Mouse (Mus musculus) liver, embryonic 15.5 days (tissue): ENCODE measurements around the gene Gpr68. TPM values are rescaled to one million over a fixed set of nuclear protein-coding genes. Genes with fewer than 3 reads are reported as not detected.

Source experiments
- ATAC-seq: fragments of 200-750 bp; cut with Nextera tagmentation; 2 replicates; pipeline ENCODE4 v1.8.0; 2017; ENCODE audit warnings: moderate number of reproducible peaks, mild to moderate bottlenecking, moderate library complexity; ENCODE audit not compliant: insufficient read depth
- H3K27ac ChIP-seq: fragments of 300-500 bp; sonication (generic); replicated peaks from 2 replicates; pipeline ENCODE4 v1.5.1; 2015; ENCODE audit warnings: mild to moderate bottlenecking, inconsistent platforms
- H3K27me3 ChIP-seq: fragments of 300-500 bp; sonication (generic); 2 replicates; pipeline ENCODE4 v1.6.1; 2015; ENCODE audit warnings: mild to moderate bottlenecking, inconsistent platforms
- H3K36me3 ChIP-seq: fragments of 300-500 bp; sonication (generic); replicated peaks from 2 replicates; pipeline ENCODE4 v1.6.1; 2015; ENCODE audit warnings: moderate library complexity, mild to moderate bottlenecking, inconsistent platforms
- H3K4me1 ChIP-seq: fragments of 300-500 bp; sonication (generic); replicated peaks from 2 replicates; pipeline ENCODE4 v1.6.1; 2015; ENCODE audit warnings: inconsistent platforms
- H3K4me2 ChIP-seq: fragments of 300-500 bp; sonication (generic); 2 replicates; pipeline ENCODE4 v1.6.1; 2015; ENCODE audit warnings: moderate library complexity, mild to moderate bottlenecking, inconsistent platforms
- H3K4me3 ChIP-seq: fragments of 300-500 bp; sonication (generic); replicated peaks from 2 replicates; pipeline ENCODE4 v1.5.1; 2015; ENCODE audit warnings: mild to moderate bottlenecking, inconsistent platforms
- H3K9ac ChIP-seq: fragments of 300-500 bp; sonication (generic); 2 replicates; pipeline ENCODE4 v1.6.1; 2015; ENCODE audit warnings: moderate library complexity, mild to moderate bottlenecking, inconsistent platforms
- H3K9me3 ChIP-seq: fragments of 300-500 bp; sonication (generic); replicated peaks from 2 replicates; pipeline ENCODE4 v1.6.1; 2016; ENCODE audit warnings: inconsistent platforms
- WGBS: fragments of 180-500 bp; shearing (Covaris S2); methylation state at CpG from one replicate; pipeline ENCODE4 v1.1.7; 2015; ENCODE audit warnings: mixed read lengths; ENCODE audit not compliant: insufficient replicate concordance; 5-methylcytosine and 5-hydroxymethylcytosine counted together
- polyA plus RNA-seq: library from polyadenylated mRNA; unstranded; fragments of >200 nt; fragmentation: Nextera tagmentation; extraction: Ambion mirVana; gene quantifications from 2 replicates; pipeline ENCODE4 v1.2.1, GENCODE M21; 2015

Gene Gpr68
- polyA plus RNA-seq, 1 experiment from 2014 or later: 0.07 TPM

GRCm38 (mm10) chr12:100846566-100846965 is 61.4 kb downstream of the Gpr68 start:
- Histone ChIP-seq H3K9ac (no peak overlapping the region), H3K36me3 (no peaks in the 10 kb centered on the region), H3K27ac (no peak overlapping the region), H3K4me1 (no peaks in the 10 kb centered on the region), H3K9me3 (no peaks in the 10 kb centered on the region), H3K4me3 (no peak overlapping the region), H3K4me2 (no peak overlapping the region), H3K27me3 (0 out of 2 replicates have a peak, but pooled peaks cover 4% of the 10 kb centered on the region)
- 45% methylated on average over 1 of the region's 1 CpGs for WGBS
- ATAC-seq: no peak

- H3K27ac ChIP-seq: no peak overlapping the region
- H3K4me1 ChIP-seq: no peaks in the 10 kb centered on the region
- H3K4me2 ChIP-seq: no peak overlapping the region
- 30% methylated on average over 2 of the region's 2 CpGs for WGBS
- no peak overlapping the region for H3K4me3 ChIP-seq
- no peaks in the 10 kb centered on the region for H3K9me3 ChIP-seq
- H3K27me3 ChIP-seq: 0 out of 2 replicates have a peak, but pooled peaks cover 4% of the 10 kb centered on the region
- no peaks in the 10 kb centered on the region for H3K36me3 ChIP-seq
- ATAC-seq: no peak
- H3K9ac ChIP-seq: no peak overlapping the region
Measured at GRCm38 (mm10) chr12:100845829-100846228, 62.2 kb downstream of the Gpr68 start.

- 65% methylated on average over 7 of the region's 7 CpGs for WGBS
- no peak overlapping the region for H3K4me2 ChIP-seq
Measured at GRCm38 (mm10) chr12:100844546-100844945, 63.5 kb downstream of the Gpr68 start.

GRCm38 (mm10) chr12:100843171-100843570 is 64.8 kb downstream of the Gpr68 start:
- Histone ChIP-seq H3K4me1 (no peaks in the 10 kb centered on the region), H3K27ac (no peak overlapping the region), H3K27me3 (0 out of 2 replicates have a peak, but pooled peaks cover 4% of the 10 kb centered on the region), H3K9ac (no peak overlapping the region), H3K4me3 (no peak overlapping the region), H3K4me2 (no peak overlapping the region), H3K9me3 (no peaks in the 10 kb centered on the region), H3K36me3 (no peaks in the 10 kb centered on the region)
- 57% methylated on average over 4 of the region's 4 CpGs for WGBS
- ATAC-seq: no peak

More at GRCm38 (mm10) chr12:100844546-100844945, 63.5 kb downstream of the Gpr68 start:
- ATAC-seq: no peak
- H3K9me3 ChIP-seq: no peaks in the 10 kb centered on the region
- H3K36me3 ChIP-seq: no peaks in the 10 kb centered on the region
- H3K27ac ChIP-seq: no peak overlapping the region
- 0 out of 2 replicates have a peak, but pooled peaks cover 4% of the 10 kb centered on the region for H3K27me3 ChIP-seq
- H3K9ac ChIP-seq: no peak overlapping the region
- no peak overlapping the region for H3K4me3 ChIP-seq
- H3K4me1 ChIP-seq: no peaks in the 10 kb centered on the region

GRCm38 (mm10) chr12:100841211-100841792 is 66.7 kb downstream of the Gpr68 start:
- Histone ChIP-seq H3K4me1 (no peaks in the 10 kb centered on the region), H3K9me3 (no peaks in the 10 kb centered on the region), H3K9ac (no peak overlapping the region), H3K4me2 (no peak overlapping the region), H3K27me3 (no peaks in the 10 kb centered on the region), H3K4me3 (no peak overlapping the region), H3K36me3 (no peaks in the 10 kb centered on the region), H3K27ac (no peak overlapping the region)
- no peak for ATAC-seq
- 27% methylated on average over 3 of the region's 3 CpGs for WGBS

GRCm38 (mm10) chr12:100839926-100840325 is 68.1 kb downstream of the Gpr68 start:
- Histone ChIP-seq H3K27ac (no peak overlapping the region), H3K36me3 (no peaks in the 10 kb centered on the region), H3K9me3 (no peaks in the 10 kb centered on the region), H3K9ac (no peak overlapping the region), H3K4me2 (no peak overlapping the region), H3K27me3 (no peaks in the 10 kb centered on the region), H3K4me1 (no peaks in the 10 kb centered on the region), H3K4me3 (no peak overlapping the region)
- ATAC-seq: no peak
- 75% methylated on average over 6 of the region's 6 CpGs for WGBS

GRCm38 (mm10) chr12:100839079-100839600 is 68.9 kb downstream of the Gpr68 start:
- H3K4me2 ChIP-seq: no peak overlapping the region
- no peaks in the 10 kb centered on the region for H3K9me3 ChIP-seq
- no peaks in the 10 kb centered on the region for H3K4me1 ChIP-seq
- H3K27ac ChIP-seq: no peak overlapping the region
- H3K27me3 ChIP-seq: no peaks in the 10 kb centered on the region
- H3K4me3 ChIP-seq: no peak overlapping the region
- ATAC-seq: no peak; the same call in 1 of the 2 replicates
- H3K36me3 ChIP-seq: no peaks in the 10 kb centered on the region
- no peak overlapping the region for H3K9ac ChIP-seq
- WGBS: 9% methylated on average over 8 of the region's 8 CpGs

GRCm38 (mm10) chr12:100837208-100837607 is 70.8 kb downstream of the Gpr68 start:
- peak overlapping the region; percentile 25 for H3K4me2 ChIP-seq
- H3K27ac ChIP-seq: no peak overlapping the region
- no peaks in the 10 kb centered on the region for H3K27me3 ChIP-seq
- 30% methylated on average over 3 of the region's 3 CpGs for WGBS
- H3K4me3 ChIP-seq: no peak overlapping the region
- ATAC-seq: no peak
- H3K9ac ChIP-seq: no peak overlapping the region
- no peaks in the 10 kb centered on the region for H3K36me3 ChIP-seq
- H3K4me1 ChIP-seq: no peaks in the 10 kb centered on the region
- H3K9me3 ChIP-seq: no peaks in the 10 kb centered on the region

- Histone ChIP-seq H3K4me2 (no peak overlapping the region), H3K4me3 (no peak overlapping the region), H3K9ac (no peak overlapping the region), H3K9me3 (no peaks in the 10 kb centered on the region), H3K27ac (no peak overlapping the region), H3K36me3 (no peaks in the 10 kb centered on the region), H3K27me3 (no peaks in the 10 kb centered on the region), H3K4me1 (no peaks in the 10 kb centered on the region)
- no peak for ATAC-seq
- 67% methylated on average over 8 of the region's 8 CpGs for WGBS
Measured at GRCm38 (mm10) chr12:100831629-100832325, 76.2 kb downstream of the Gpr68 start.

GRCm38 (mm10) chr12:100831021-100831420 is 77.0 kb downstream of the Gpr68 start:
- ATAC-seq: no peak
- H3K36me3 ChIP-seq: no peaks in the 10 kb centered on the region
- H3K4me3 ChIP-seq: no peak overlapping the region
- no peaks in the 10 kb centered on the region for H3K4me1 ChIP-seq
- H3K4me2 ChIP-seq: no peak overlapping the region
- no peaks in the 10 kb centered on the region for H3K27me3 ChIP-seq
- no peak overlapping the region for H3K9ac ChIP-seq
- no peaks in the 10 kb centered on the region for H3K9me3 ChIP-seq
- no peak overlapping the region for H3K27ac ChIP-seq
- WGBS: 46% methylated on average over 2 of the region's 2 CpGs
